Mouse (Mus musculus): ENCODE measurements around the gene Nudt4. TPM values are rescaled to one million over a fixed set of nuclear protein-coding genes. Genes with fewer than 3 reads are reported as not detected.

The Nudt4 gene
- 76.0 and 78.7 TPM in 2 replicates for polyA plus RNA-seq (2016; fragmentation: Nextera tagmentation; extraction: Ambion mirVana)

DNA sequence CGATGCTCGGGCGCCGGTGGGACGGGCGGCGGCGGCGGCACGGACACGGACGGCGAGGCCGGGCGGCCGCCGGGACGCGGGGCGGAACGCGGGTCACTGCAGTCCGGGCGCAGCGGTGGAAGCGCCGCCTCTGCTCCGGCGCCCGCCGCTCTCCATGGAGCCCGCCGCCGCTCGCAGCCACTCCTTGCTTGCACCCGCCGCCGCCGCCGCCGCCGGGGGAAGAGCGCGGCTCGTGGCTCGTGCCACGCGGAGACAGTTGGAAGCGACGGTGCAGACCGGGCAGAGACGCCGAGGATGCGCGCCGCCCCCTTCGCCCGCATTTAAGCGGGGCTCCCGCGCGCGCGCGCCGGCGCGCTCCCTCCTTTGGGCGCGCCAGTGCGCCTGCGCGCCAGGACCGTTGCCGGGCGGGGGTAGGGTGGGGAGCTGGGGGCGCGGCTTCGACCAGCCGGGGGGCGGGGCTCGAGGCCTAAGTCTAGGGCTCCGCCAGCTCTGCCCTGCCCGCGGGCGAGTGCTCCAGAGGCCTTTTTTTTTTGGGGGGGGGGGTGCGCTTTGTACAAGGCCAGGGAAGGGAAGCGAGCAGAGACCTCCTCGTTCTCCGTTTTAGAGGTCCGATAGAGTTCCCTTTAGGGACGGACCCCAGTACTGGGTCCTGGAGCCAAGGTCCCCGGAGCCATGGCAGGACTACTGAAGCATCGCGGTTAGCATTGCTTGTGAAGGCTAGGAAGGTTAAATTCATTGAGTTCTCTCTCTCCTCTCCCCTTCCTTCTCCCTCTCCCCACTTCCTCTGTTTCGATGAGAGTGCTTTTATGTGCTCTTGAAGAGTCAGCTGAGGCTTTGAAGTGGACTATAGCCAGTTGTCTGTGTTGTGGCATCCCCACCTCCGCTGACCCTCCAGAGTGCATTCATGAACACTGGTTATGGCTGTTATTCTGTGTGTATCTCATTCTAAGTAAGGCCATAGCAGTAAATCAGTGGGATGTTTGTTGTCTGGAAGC, at the start of gene Nudt4:
Gene Nudt4 (minus strand): TSS at position 296 of the 995 bp plus-strand sequence.
- 1% methylated on average over 78 of the region's 97 CpGs for WGBS
- H3K9me3 ChIP-seq (replicated peaks), result no peaks in the 10 kb centered on the region
- peak; percentile 93 for DNase-seq (ENCODE audit: low spot score)
- H3K27me3 ChIP-seq (ENCODE audit: low read depth, poor library complexity, severe bottlenecking), result no peaks in the 10 kb centered on the region
- peaks cover 32% of the 10 kb centered on the region for H3K4me1 ChIP-seq
- peak within 1 kb of the TSS; percentile 96 for H3K27ac ChIP-seq
- H3K4me3 ChIP-seq, result peak within 1 kb of the TSS; percentile 92
- peaks cover 14% of the 10 kb centered on the region for H3K36me3 ChIP-seq

DNA sequence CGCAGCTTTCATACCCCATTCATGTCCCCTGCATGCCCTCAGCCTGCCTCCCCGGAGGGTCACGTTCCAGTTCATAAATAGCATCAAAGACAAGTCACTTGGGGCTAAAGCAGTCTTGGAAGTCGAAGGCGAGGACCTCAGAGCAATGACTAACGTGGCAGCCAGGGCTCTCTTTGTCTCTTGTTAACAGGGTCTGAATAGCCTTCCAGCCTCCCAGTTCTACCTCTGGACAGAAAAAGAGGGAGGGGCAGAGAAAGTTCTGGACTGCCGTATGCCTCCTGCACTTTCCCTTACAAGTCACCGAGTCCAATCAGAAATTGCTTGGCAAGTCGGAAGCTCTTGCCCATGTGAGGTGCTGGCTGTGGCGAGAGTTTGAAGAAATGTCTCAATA, 47.4 kb upstream of the Nudt4 start:
- Histone ChIP-seq H3K4me1 (peaks cover 17% of the 10 kb centered on the region), H3K9me3 (replicated peaks) (no peaks in the 10 kb centered on the region), H3K4me3 (no peak overlapping the region), H3K27me3 (ENCODE audit: low read depth, poor library complexity, severe bottlenecking) (no peaks in the 10 kb centered on the region), H3K36me3 (no peaks in the 10 kb centered on the region), H3K27ac (peak overlapping the region; percentile 38)
- no peak for DNase-seq (ENCODE audit: low spot score)
- WGBS, result 55% methylated on average over 10 of the region's 10 CpGs

DNA sequence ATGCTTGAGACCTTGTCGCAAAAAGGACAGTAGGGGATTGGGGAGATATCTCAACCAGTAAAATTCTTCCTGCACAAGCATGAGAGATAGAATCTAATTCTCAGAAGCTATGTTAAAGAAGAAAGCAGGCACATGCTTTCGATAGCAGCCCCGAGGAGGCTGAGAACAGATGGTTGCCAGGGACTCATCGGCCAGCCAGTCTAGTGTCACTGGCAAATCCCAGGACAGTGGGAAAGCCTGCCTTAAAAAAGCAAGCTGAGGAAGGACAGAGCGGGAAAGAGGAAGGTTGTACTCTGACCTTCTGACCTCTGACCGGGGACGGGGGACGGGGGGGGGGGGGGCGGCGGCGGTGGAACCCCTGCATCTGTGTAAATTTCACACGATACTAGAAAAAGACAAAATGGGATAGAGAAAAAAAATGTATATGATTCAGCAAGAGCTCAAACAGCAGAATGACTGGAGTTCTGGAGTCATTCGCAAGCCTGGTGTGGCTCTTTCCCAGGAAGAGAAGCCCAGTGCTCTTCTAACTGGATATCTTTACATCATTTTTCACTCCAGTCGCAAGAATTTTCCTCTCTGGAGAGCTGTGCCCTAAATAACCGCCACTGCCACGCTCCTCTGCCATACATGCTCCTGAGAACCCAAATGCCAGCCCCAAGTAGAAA, 46.9 kb upstream of the Nudt4 start:
- 51% methylated on average over 16 of the region's 16 CpGs for WGBS
- no peak for DNase-seq (ENCODE audit: low spot score)

DNA sequence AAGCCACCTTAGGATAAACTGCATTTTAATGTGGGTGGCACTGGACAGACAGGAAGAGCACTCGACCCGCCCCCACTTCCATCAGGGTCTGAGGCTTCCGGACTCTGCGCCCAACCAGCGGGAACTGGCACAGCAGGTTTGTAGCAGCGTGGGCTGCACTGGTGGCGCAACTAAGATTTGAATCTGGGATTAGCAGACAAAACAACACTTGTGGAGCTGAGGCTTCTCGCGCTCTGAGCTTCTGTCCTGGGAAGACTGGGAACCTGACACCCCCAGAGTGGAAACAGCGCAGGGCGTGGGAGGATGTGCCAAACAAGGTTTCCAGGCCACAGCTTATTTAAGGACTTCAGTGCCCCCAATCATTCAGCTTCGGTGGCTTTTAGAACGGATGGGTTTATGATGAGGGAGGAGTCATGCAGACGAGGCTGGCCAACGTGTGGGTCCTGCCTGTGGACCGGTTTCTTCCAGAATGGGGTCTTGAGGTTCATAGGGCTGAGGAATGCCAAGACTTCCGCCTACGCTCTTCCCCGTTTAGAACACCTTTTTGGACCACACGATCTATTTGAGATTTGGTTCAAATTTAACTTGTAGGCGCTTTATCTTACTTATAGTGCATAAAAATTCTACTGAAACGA, 41.1 kb upstream of the Nudt4 start:
- DNase-seq (ENCODE audit: low spot score), result no peak
- WGBS, result 58% methylated on average over 22 of the region's 22 CpGs

More for the DNA sequence above, 46.9 kb upstream of the Nudt4 start:
- Histone ChIP-seq H3K27me3 (ENCODE audit: low read depth, poor library complexity, severe bottlenecking) (no peaks in the 10 kb centered on the region), H3K27ac (peak overlapping the region; percentile 38), H3K4me1 (peaks cover 14% of the 10 kb centered on the region), H3K36me3 (no peaks in the 10 kb centered on the region), H3K9me3 (replicated peaks) (no peaks in the 10 kb centered on the region), H3K4me3 (no peak overlapping the region)

GRCm38 (mm10) chr10:95600527-95600926, 36.6 kb upstream of the Nudt4 start:
- no peak overlapping the region for H3K27ac ChIP-seq
- H3K4me3 ChIP-seq, result no peak overlapping the region
- no peaks in the 10 kb centered on the region for H3K9me3 ChIP-seq (replicated peaks)
- DNase-seq (ENCODE audit: low spot score), result no peak
- peaks cover 7% of the 10 kb centered on the region for H3K4me1 ChIP-seq
- no peaks in the 10 kb centered on the region for H3K36me3 ChIP-seq
- H3K27me3 ChIP-seq (ENCODE audit: low read depth, poor library complexity, severe bottlenecking), result no peaks in the 10 kb centered on the region
- whole genome bisulfite sequencing, result 62% methylated on average over 5 of the region's 5 CpGs

More for the DNA sequence above, 41.1 kb upstream of the Nudt4 start:
- Histone ChIP-seq H3K9me3 (replicated peaks) (no peaks in the 10 kb centered on the region), H3K36me3 (no peaks in the 10 kb centered on the region), H3K27me3 (ENCODE audit: low read depth, poor library complexity, severe bottlenecking) (no peaks in the 10 kb centered on the region), H3K27ac (no peak overlapping the region), H3K4me3 (no peak overlapping the region), H3K4me1 (peaks cover 7% of the 10 kb centered on the region; the same call in 1 of the 2 replicates)

GRCm38 (mm10) chr10:95599740-95600139, 35.8 kb upstream of the Nudt4 start:
- DNase-seq (ENCODE audit: low spot score), result no peak
- H3K4me3 ChIP-seq, result no peak overlapping the region
- no peaks in the 10 kb centered on the region for H3K36me3 ChIP-seq
- no peak overlapping the region for H3K27ac ChIP-seq
- 82% methylated on average over 7 of the region's 7 CpGs for WGBS
- no peaks in the 10 kb centered on the region for H3K27me3 ChIP-seq (ENCODE audit: low read depth, poor library complexity, severe bottlenecking)
- no peaks in the 10 kb centered on the region for H3K9me3 ChIP-seq (replicated peaks)
- peaks cover 2% of the 10 kb centered on the region for H3K4me1 ChIP-seq

GRCm38 (mm10) chr10:95598056-95598587, 34.2 kb upstream of the Nudt4 start:
- Histone ChIP-seq H3K36me3 (no peaks in the 10 kb centered on the region), H3K27ac (peak overlapping the region; percentile 7; the same call in 1 of the 2 replicates), H3K4me1 (peaks cover 2% of the 10 kb centered on the region), H3K9me3 (replicated peaks) (no peaks in the 10 kb centered on the region), H3K27me3 (ENCODE audit: low read depth, poor library complexity, severe bottlenecking) (no peaks in the 10 kb centered on the region), H3K4me3 (no peak overlapping the region)
- DNase-seq (ENCODE audit: low spot score), result no peak
- 85% methylated on average over 15 of the region's 15 CpGs for WGBS

- H3K9me3 ChIP-seq (replicated peaks), result no peaks in the 10 kb centered on the region
- no peaks in the 10 kb centered on the region for H3K36me3 ChIP-seq
- WGBS, result 42% methylated on average over 8 of the region's 8 CpGs
- no peak overlapping the region for H3K4me3 ChIP-seq
- no peak overlapping the region for H3K27ac ChIP-seq
- no peaks in the 10 kb centered on the region; the same call in 1 of the 2 replicates for H3K4me1 ChIP-seq
- DNase-seq (ENCODE audit: low spot score), result no peak
- H3K27me3 ChIP-seq (ENCODE audit: low read depth, poor library complexity, severe bottlenecking), result no peaks in the 10 kb centered on the region
Measured at GRCm38 (mm10) chr10:95595852-95596639, 32.1 kb upstream of the Nudt4 start.

- Histone ChIP-seq H3K27ac (no peak overlapping the region), H3K4me3 (no peak overlapping the region), H3K27me3 (ENCODE audit: low read depth, poor library complexity, severe bottlenecking) (no peaks in the 10 kb centered on the region)
Measured at GRCm38 (mm10) chr10:95594414-95594813, 30.5 kb upstream of the Nudt4 start.

DNA sequence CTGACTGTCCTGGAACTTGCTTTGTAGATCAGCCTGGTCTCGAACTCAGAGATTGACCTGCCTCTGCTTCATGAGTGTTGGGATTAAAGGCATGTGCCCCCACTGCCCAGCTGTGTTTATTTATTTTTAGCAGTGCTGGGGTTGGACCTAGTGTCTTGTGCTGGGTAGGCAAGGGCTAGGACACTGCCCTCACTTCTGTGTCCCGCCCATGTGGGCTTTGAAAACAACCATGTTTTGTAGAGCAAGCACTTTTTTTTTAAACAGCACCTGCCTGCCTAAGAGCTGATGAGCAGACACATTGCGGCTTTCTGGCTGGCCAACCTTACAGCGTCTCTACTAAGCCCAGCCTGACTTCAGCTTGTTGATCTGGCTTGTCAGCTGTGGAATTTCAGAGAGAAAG, 27.3 kb upstream of the Nudt4 start:
- DNase-seq (ENCODE audit: low spot score), result no peak
- no peaks in the 10 kb centered on the region for H3K36me3 ChIP-seq
- no peak overlapping the region for H3K4me3 ChIP-seq
- H3K4me1 ChIP-seq, result no peaks in the 10 kb centered on the region; the same call in 1 of the 2 replicates
- no peaks in the 10 kb centered on the region for H3K27me3 ChIP-seq (ENCODE audit: low read depth, poor library complexity, severe bottlenecking)
- 92% methylated on average over 4 of the region's 4 CpGs for WGBS
- no peaks in the 10 kb centered on the region for H3K9me3 ChIP-seq (replicated peaks)
- no peak overlapping the region for H3K27ac ChIP-seq

More at GRCm38 (mm10) chr10:95594414-95594813, 30.5 kb upstream of the Nudt4 start:
- Histone ChIP-seq H3K4me1 (no peaks in the 10 kb centered on the region; the same call in 1 of the 2 replicates), H3K9me3 (replicated peaks) (no peaks in the 10 kb centered on the region), H3K36me3 (no peaks in the 10 kb centered on the region)
- WGBS, result 58% methylated on average over 9 of the region's 11 CpGs
- DNase-seq (ENCODE audit: low spot score), result no peak

DNA sequence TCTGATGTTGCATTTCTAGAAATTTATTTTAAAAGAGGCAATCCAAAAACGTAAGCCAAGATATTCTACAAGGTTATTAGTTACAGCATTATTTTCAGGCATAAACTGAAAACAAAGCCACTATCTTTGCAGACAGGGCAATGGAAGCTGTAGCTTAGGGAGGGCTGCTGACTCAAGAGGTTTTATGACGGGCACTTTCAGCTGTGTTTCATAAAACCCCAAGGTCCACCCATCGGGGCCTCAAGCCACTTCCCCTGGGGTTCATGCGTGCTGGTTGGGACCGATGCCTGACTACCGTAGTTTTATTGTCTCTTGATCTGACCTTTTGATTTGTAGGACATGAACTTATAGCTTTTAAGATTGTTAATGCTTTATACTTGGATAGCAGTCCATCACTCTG, 26.2 kb upstream of the Nudt4 start:
- Histone ChIP-seq H3K36me3 (no peaks in the 10 kb centered on the region), H3K9me3 (replicated peaks) (no peaks in the 10 kb centered on the region), H3K4me3 (no peak overlapping the region), H3K27me3 (ENCODE audit: low read depth, poor library complexity, severe bottlenecking) (no peaks in the 10 kb centered on the region), H3K4me1 (no peaks in the 10 kb centered on the region), H3K27ac (no peak overlapping the region)
- no peak for DNase-seq (ENCODE audit: low spot score)
- WGBS, result 77% methylated on average over 6 of the region's 6 CpGs

GRCm38 (mm10) chr10:95589196-95589595, 25.2 kb upstream of the Nudt4 start:
- Histone ChIP-seq H3K4me1 (no peaks in the 10 kb centered on the region), H3K27ac (no peak overlapping the region), H3K36me3 (no peaks in the 10 kb centered on the region), H3K9me3 (replicated peaks) (no peaks in the 10 kb centered on the region), H3K27me3 (ENCODE audit: low read depth, poor library complexity, severe bottlenecking) (no peaks in the 10 kb centered on the region), H3K4me3 (no peak overlapping the region)
- WGBS, result 93% methylated on average over 4 of the region's 4 CpGs
- no peak for DNase-seq (ENCODE audit: low spot score)

All from limb, embryonic 10.5 days (tissue).